Mouse (Mus musculus): ENCODE data around the gene Opa1.

Opa1 gene

GRCm38 (mm10) chr16:29656187-29656825 is 77.2 kb downstream of the Opa1 start:
- no peak for DNase-seq (ENCODE audit: low read depth, low spot score)

- no peak for DNase-seq (ENCODE audit: low read depth, low spot score)
Measured at GRCm38 (mm10) chr16:29656901-29657300, 77.8 kb downstream of the Opa1 start.

GRCm38 (mm10) chr16:29657650-29658548 is 78.8 kb downstream of the Opa1 start:
- no peak for DNase-seq (ENCODE audit: low read depth, low spot score)

- DNase-seq (ENCODE audit: low read depth, low spot score) = no peak
Measured at GRCm38 (mm10) chr16:29659101-29659810, 80.1 kb downstream of the Opa1 start.

- no peak for DNase-seq (ENCODE audit: low read depth, low spot score)
Measured at GRCm38 (mm10) chr16:29663042-29663758, 84.1 kb downstream of the Opa1 start.

GRCm38 (mm10) chr16:29664392-29664791 is 85.3 kb downstream of the Opa1 start:
- no peak for DNase-seq (ENCODE audit: low read depth, low spot score)

- no peak for DNase-seq (ENCODE audit: low read depth, low spot score)
Measured at GRCm38 (mm10) chr16:29666991-29667701, 88.0 kb downstream of the Opa1 start.

- no peak for DNase-seq (ENCODE audit: low read depth, low spot score)
Measured at GRCm38 (mm10) chr16:29667702-29668061, 88.5 kb downstream of the Opa1 start.

- DNase-seq (ENCODE audit: low read depth, low spot score) = no peak
Measured at GRCm38 (mm10) chr16:29668451-29668850, 89.3 kb downstream of the Opa1 start.

- DNase-seq (ENCODE audit: low read depth, low spot score) = no peak
Measured at GRCm38 (mm10) chr16:29670806-29671205, 91.7 kb downstream of the Opa1 start.

GRCm38 (mm10) chr16:29673230-29673629 is 94.1 kb downstream of the Opa1 start:
- no peak for DNase-seq (ENCODE audit: low read depth, low spot score)

GRCm38 (mm10) chr16:29679607-29680006 is 100.5 kb downstream of the Opa1 start:
- no peak for DNase-seq (ENCODE audit: low read depth, low spot score)

- DNase-seq (ENCODE audit: low read depth, low spot score) = no peak
Measured at GRCm38 (mm10) chr16:29680548-29681175, 101.5 kb downstream of the Opa1 start.

- no peak for DNase-seq (ENCODE audit: low read depth, low spot score)
Measured at GRCm38 (mm10) chr16:29682555-29683431, 103.7 kb downstream of the Opa1 start.

- DNase-seq (ENCODE audit: low read depth, low spot score) = no peak
Measured at GRCm38 (mm10) chr16:29683563-29683962, 104.4 kb downstream of the Opa1 start.

- DNase-seq (ENCODE audit: low read depth, low spot score) = no peak
Measured at GRCm38 (mm10) chr16:29684111-29684510, 105.0 kb downstream of the Opa1 start.

- DNase-seq (ENCODE audit: low read depth, low spot score) = no peak
Measured at GRCm38 (mm10) chr16:29684641-29685040, 105.5 kb downstream of the Opa1 start.

GRCm38 (mm10) chr16:29686141-29686540 is 107.0 kb downstream of the Opa1 start:
- DNase-seq (ENCODE audit: low read depth, low spot score) = no peak

Data from A20 (cell line).